Mouse (Mus musculus): Measurements from ENCODE around the gene Samd14. TPM values are rescaled to one million over a fixed set of nuclear protein-coding genes. Genes with fewer than 3 reads are reported as not detected.

Samd14 gene
- polyA plus RNA-seq, 1 experiment from 2014 or later = 15.9 TPM

DNA sequence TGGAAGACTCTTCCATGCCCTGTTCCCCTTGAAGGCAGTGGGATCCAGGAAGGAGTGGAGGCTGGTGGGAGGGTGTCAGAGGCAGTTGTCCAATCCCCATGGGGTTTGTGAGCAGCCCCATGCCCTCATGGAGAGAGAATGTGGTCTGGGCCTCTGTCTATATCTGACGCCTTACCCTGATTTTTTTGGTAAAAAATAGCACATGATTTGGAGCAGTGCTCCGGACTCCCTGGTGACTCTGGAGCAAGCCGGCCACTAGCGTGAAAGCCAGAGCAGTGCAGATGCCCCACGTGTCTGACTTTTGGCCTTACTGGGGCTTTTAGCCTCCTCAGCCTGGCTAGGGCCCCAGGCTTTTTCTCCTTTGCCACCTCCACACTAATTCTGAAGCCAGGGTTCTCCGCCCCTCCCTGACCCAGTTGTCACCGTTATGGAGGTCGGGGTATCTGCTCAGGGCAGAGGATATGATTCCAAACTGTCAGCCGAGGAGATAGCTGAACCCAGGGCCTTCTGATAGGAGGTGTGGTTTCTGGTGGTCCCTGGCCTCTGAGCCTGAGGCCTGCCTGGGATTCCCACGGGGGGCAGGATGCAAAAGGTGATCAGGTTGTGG, 15.4 kb upstream of the Samd14 start:
- H3K4me3 ChIP-seq (replicated peaks; ENCODE audit: low read length) = peak overlapping the region; percentile 85
- peak overlapping the region; percentile 95 for H3K9ac ChIP-seq (ENCODE audit: low read length)
- H3K9me3 ChIP-seq (replicated peaks; ENCODE audit: control insufficient read depth, low read length) = no peaks in the 10 kb centered on the region
- ATAC-seq (ENCODE audit: insufficient read depth, low FRiP score) = no peak
- 0 out of 2 replicates have a peak overlapping the region, but pooled peaks have one; percentile 8 for H3K27ac ChIP-seq (ENCODE audit: low read length)
- H3K27me3 ChIP-seq (ENCODE audit: control insufficient read depth, insufficient read depth, low read length) = no peaks in the 10 kb centered on the region
- WGBS = 43% methylated on average over 10 of the region's 10 CpGs
- H3K4me1 ChIP-seq (ENCODE audit: control insufficient read depth, insufficient read depth, low read length) = peaks cover 48% of the 10 kb centered on the region
- peaks cover 4% of the 10 kb centered on the region; the same call in 1 of the 2 replicates for H3K36me3 ChIP-seq (ENCODE audit: control insufficient read depth, insufficient read depth, low read length)
- peak overlapping the region; percentile 97 for H3K4me2 ChIP-seq (ENCODE audit: low read depth, low read length)

DNA sequence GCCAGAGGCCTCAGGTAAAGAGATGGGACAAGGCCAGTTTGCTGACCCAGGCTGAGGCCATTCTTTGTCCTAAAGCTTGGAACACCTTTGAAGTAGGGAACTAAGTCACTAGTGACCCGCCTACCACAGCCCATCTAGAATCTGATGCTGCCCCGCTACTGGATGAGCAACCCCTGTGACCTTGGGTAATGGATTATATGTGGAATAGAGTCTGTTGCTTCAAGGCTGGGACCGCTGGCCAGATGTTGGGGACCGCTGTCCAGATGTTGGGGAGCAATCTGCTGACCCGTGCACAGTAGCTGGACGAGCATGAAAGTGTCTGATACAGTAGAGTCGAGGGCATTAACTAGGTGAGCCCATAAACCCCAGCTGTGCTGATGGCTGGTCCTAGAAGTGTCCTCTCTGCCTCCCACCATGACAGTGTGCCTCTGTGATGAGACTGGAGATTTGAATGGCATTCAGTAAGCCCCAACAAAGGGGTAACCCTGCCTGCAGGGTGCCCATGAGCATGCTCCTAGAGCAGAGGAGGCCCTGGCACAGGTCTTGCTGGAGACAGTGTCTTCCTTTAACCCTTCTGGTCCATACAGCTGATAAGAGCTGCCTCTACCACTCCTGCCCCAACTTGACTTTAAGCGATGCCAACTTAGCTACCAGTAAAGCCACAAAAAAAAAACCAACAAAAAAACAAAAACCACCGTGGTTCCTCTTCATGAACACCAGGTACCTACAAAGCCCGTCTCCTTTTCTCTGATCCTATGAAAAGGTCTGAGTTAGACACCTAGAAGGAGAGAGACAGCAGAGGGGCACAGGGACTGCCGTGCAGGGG, 14.5 kb upstream of the Samd14 start:
- Histone ChIP-seq H3K9ac (ENCODE audit: low read length) (peak overlapping the region; percentile 95), H3K4me3 (replicated peaks; ENCODE audit: low read length) (peak overlapping the region; percentile 85), H3K27me3 (ENCODE audit: control insufficient read depth, insufficient read depth, low read length) (no peaks in the 10 kb centered on the region), H3K4me2 (ENCODE audit: low read depth, low read length) (peak overlapping the region; percentile 97), H3K9me3 (replicated peaks; ENCODE audit: control insufficient read depth, low read length) (no peaks in the 10 kb centered on the region), H3K36me3 (ENCODE audit: control insufficient read depth, insufficient read depth, low read length) (peaks cover 7% of the 10 kb centered on the region; the same call in 1 of the 2 replicates), H3K4me1 (ENCODE audit: control insufficient read depth, insufficient read depth, low read length) (peaks cover 44% of the 10 kb centered on the region), H3K27ac (ENCODE audit: low read length) (no peak overlapping the region)
- no peak for ATAC-seq (ENCODE audit: insufficient read depth, low FRiP score)
- WGBS = 78% methylated on average over 11 of the region's 11 CpGs

DNA sequence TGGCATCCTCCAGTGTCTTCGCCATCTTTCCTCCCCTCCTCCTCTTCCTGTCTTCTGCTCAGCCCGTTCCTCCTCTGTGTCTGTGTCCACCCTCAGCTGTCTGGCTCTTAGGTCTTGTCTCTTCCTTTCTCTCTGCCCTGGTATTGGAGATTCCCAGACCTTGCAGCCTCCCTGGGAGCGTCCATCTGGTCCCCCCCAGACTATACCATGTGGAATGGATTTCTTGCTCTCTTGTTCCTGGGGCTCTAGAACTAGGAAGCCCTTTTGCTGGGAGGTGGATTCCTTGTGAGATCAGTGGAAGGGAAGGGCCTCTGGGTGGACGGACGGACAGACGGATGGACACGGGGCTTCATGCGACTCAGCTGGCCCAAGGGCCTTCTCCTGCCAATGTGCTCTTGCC, 13.6 kb upstream of the Samd14 start:
- Histone ChIP-seq H3K9me3 (replicated peaks; ENCODE audit: control insufficient read depth, low read length) (no peaks in the 10 kb centered on the region), H3K27ac (ENCODE audit: low read length) (no peak overlapping the region), H3K4me2 (ENCODE audit: low read depth, low read length) (no peak overlapping the region), H3K27me3 (ENCODE audit: control insufficient read depth, insufficient read depth, low read length) (no peaks in the 10 kb centered on the region), H3K9ac (ENCODE audit: low read length) (peak overlapping the region; percentile 8; the same call in 1 of the 2 replicates), H3K4me3 (replicated peaks; ENCODE audit: low read length) (no peak overlapping the region), H3K4me1 (ENCODE audit: control insufficient read depth, insufficient read depth, low read length) (peaks cover 48% of the 10 kb centered on the region), H3K36me3 (ENCODE audit: control insufficient read depth, insufficient read depth, low read length) (peaks cover 7% of the 10 kb centered on the region; the same call in 1 of the 2 replicates)
- ATAC-seq (ENCODE audit: insufficient read depth, low FRiP score) = no peak
- WGBS = 77% methylated on average over 8 of the region's 8 CpGs

DNA sequence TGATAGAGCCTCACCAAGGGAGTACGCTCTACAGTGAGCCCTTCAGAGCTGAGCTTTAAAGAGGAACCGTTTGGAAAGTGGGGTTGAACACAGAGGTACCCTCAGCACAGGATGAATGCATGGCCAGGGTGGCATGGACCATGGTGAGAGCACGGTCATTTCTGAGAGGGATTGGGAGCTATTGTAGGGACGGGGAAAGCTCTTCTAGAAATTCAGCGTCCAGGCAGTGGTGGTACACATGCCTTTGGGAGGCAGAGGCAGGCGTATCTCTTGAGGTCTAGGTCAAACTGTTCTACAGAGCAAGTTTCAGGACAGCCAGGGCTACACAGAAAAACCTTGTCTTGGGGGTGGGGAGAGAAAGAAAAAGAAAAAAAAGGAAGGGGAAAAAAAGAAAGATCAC, 12.7 kb upstream of the Samd14 start:
- H3K9ac ChIP-seq (ENCODE audit: low read length) = no peak overlapping the region
- H3K4me2 ChIP-seq (ENCODE audit: low read depth, low read length) = no peak overlapping the region
- H3K9me3 ChIP-seq (replicated peaks; ENCODE audit: control insufficient read depth, low read length) = no peaks in the 10 kb centered on the region
- peaks cover 10% of the 10 kb centered on the region for H3K36me3 ChIP-seq (ENCODE audit: control insufficient read depth, insufficient read depth, low read length)
- no peak for ATAC-seq (ENCODE audit: insufficient read depth, low FRiP score)
- peaks cover 48% of the 10 kb centered on the region for H3K4me1 ChIP-seq (ENCODE audit: control insufficient read depth, insufficient read depth, low read length)
- H3K4me3 ChIP-seq (replicated peaks; ENCODE audit: low read length) = no peak overlapping the region
- H3K27me3 ChIP-seq (ENCODE audit: control insufficient read depth, insufficient read depth, low read length) = no peaks in the 10 kb centered on the region
- no peak overlapping the region for H3K27ac ChIP-seq (ENCODE audit: low read length)
- 91% methylated on average over 6 of the region's 6 CpGs for WGBS

DNA sequence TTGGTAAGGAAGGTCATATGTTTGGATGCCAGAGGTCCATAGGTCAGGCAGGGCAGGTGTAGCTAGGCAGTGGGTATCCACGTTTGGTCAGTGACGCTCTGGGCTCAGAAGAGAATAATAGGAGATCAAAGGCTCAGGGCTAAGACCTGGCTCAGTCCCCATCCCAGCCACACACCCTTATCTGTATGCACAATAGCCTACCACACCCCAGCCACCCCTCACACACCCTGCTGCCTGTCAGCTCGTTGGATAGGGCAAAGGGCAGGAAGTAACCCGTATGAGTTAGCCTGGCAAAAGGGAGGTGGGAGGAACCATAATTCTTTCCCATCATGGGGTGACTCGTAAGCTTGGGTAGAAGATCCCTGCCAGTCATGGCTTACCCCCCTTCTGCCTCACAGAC, 12.1 kb upstream of the Samd14 start:
- Histone ChIP-seq H3K4me2 (ENCODE audit: low read depth, low read length) (no peak overlapping the region), H3K36me3 (ENCODE audit: control insufficient read depth, insufficient read depth, low read length) (peaks cover 14% of the 10 kb centered on the region), H3K9me3 (replicated peaks; ENCODE audit: control insufficient read depth, low read length) (no peaks in the 10 kb centered on the region), H3K4me3 (replicated peaks; ENCODE audit: low read length) (no peak overlapping the region), H3K27ac (ENCODE audit: low read length) (no peak overlapping the region), H3K4me1 (ENCODE audit: control insufficient read depth, insufficient read depth, low read length) (peaks cover 45% of the 10 kb centered on the region), H3K27me3 (ENCODE audit: control insufficient read depth, insufficient read depth, low read length) (no peaks in the 10 kb centered on the region), H3K9ac (ENCODE audit: low read length) (no peak overlapping the region)
- 43% methylated on average over 5 of the region's 5 CpGs for WGBS
- peak; percentile 42 for ATAC-seq (ENCODE audit: insufficient read depth, low FRiP score)

DNA sequence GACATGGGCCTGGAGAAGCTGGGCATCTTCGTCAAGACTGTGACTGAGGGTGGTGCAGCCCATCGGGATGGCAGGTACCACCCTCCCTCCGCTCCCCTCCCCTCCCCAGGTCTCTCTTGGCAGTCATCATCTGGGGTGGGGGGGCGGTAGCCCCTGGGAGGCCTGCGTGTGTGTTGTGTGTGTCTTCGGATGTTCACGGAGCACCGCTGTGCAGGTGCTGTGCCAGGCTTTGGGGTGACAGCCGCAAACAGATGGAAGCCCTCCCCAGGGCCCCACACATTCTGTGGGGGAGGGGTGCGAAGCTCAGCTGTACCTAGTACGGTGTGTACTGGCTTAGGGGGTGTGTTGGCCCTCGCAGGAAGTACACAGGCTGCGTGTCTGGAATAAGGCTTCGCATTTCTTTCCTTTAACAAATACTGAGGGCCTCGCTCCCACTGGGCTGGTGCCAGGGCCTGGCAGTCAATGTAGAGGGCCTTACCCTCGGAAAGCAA, 11.6 kb upstream of the Samd14 start:
- Histone ChIP-seq H3K4me2 (ENCODE audit: low read depth, low read length) (no peak overlapping the region), H3K27ac (ENCODE audit: low read length) (no peak overlapping the region), H3K36me3 (ENCODE audit: control insufficient read depth, insufficient read depth, low read length) (peaks cover 18% of the 10 kb centered on the region)

DNA sequence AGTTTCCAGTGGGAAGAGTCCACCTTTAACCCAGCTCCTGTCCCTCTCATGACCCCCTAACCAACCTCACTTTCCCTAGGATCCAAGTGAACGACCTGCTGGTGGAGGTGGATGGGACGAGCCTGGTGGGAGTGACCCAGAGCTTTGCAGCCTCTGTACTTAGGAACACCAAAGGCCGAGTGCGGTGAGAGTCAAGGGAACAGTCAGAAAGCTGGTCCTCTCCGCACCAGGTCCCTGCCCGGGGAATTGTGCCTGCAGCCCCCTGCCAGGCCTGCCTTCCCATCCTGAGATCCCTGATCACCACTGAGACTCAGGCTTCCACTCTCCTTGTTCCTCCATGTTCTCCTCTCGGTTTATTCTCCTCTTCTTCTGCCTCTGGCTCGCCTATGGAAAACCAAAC, 9.6 kb upstream of the Samd14 start:
- no peak for ATAC-seq (ENCODE audit: insufficient read depth, low FRiP score)
- H3K4me2 ChIP-seq (ENCODE audit: low read depth, low read length) = no peak overlapping the region
- 64% methylated on average over 8 of the region's 8 CpGs for WGBS
- H3K4me1 ChIP-seq (ENCODE audit: control insufficient read depth, insufficient read depth, low read length) = peaks cover 21% of the 10 kb centered on the region
- 0 out of 2 replicates have a peak overlapping the region, but pooled peaks have one; percentile 1 for H3K9ac ChIP-seq (ENCODE audit: low read length)
- no peaks in the 10 kb centered on the region for H3K9me3 ChIP-seq (replicated peaks; ENCODE audit: control insufficient read depth, low read length)
- H3K27me3 ChIP-seq (ENCODE audit: control insufficient read depth, insufficient read depth, low read length) = no peaks in the 10 kb centered on the region
- no peak overlapping the region for H3K4me3 ChIP-seq (replicated peaks; ENCODE audit: low read length)
- H3K36me3 ChIP-seq (ENCODE audit: control insufficient read depth, insufficient read depth, low read length) = peaks cover 22% of the 10 kb centered on the region
- peak overlapping the region; percentile 4; the same call in 1 of the 2 replicates for H3K27ac ChIP-seq (ENCODE audit: low read length)

More for the DNA sequence above, 11.6 kb upstream of the Samd14 start:
- Histone ChIP-seq H3K9ac (ENCODE audit: low read length) (no peak overlapping the region), H3K27me3 (ENCODE audit: control insufficient read depth, insufficient read depth, low read length) (no peaks in the 10 kb centered on the region), H3K9me3 (replicated peaks; ENCODE audit: control insufficient read depth, low read length) (no peaks in the 10 kb centered on the region), H3K4me1 (ENCODE audit: control insufficient read depth, insufficient read depth, low read length) (peaks cover 41% of the 10 kb centered on the region), H3K4me3 (replicated peaks; ENCODE audit: low read length) (no peak overlapping the region)
- no peak for ATAC-seq (ENCODE audit: insufficient read depth, low FRiP score)
- WGBS = 72% methylated on average over 16 of the region's 16 CpGs

DNA sequence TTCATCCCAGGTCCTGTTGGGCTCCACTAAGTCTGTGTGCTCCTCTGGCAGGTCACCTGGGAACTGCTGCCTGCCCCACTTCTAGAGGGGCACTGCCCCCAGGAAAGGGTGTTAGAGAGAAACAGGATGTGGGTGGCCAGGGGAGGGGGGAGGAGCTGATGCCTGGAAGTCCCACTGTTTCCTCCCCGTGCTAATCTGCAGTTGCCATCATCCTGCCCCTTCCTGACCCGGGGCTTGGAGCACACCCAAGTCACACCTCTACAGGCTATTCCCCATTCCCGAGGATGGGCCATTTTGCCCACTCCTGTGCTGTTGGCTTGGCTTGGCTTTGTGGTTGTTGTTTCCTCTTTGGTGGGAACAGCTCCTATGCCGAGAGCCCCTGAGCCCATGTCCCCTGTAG, 9.1 kb upstream of the Samd14 start:
- no peak for ATAC-seq (ENCODE audit: insufficient read depth, low FRiP score)
- 31% methylated on average over 4 of the region's 4 CpGs for WGBS
- Histone ChIP-seq H3K4me2 (ENCODE audit: low read depth, low read length) (no peak overlapping the region), H3K4me3 (replicated peaks; ENCODE audit: low read length) (no peak overlapping the region), H3K4me1 (ENCODE audit: control insufficient read depth, insufficient read depth, low read length) (peaks cover 17% of the 10 kb centered on the region), H3K9ac (ENCODE audit: low read length) (0 out of 2 replicates have a peak overlapping the region, but pooled peaks have one; percentile 1), H3K36me3 (ENCODE audit: control insufficient read depth, insufficient read depth, low read length) (peaks cover 26% of the 10 kb centered on the region), H3K9me3 (replicated peaks; ENCODE audit: control insufficient read depth, low read length) (no peaks in the 10 kb centered on the region), H3K27ac (ENCODE audit: low read length) (peak overlapping the region; percentile 4), H3K27me3 (ENCODE audit: control insufficient read depth, insufficient read depth, low read length) (no peaks in the 10 kb centered on the region)

DNA sequence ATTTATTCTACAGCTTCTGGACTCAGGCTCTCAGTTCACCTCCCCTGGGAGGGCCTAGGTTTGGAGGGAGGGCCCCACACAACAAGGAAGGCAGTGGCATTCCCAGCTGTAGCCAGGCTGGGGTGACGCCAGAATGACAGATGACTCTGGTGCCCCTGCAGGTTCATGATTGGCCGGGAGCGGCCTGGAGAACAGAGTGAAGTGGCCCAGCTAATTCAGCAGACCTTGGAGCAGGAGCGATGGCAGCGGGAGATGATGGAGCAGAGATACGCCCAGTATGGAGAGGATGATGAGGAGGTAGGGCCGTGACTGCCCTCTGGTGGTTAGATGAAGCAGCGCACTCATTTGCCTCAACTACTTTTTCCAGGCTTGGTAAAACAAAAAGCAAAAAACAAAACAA, 8.6 kb upstream of the Samd14 start:
- no peak overlapping the region for H3K4me2 ChIP-seq (ENCODE audit: low read depth, low read length)
- no peak overlapping the region for H3K4me3 ChIP-seq (replicated peaks; ENCODE audit: low read length)
- peak; percentile 41; the same call in 1 of the 2 replicates for ATAC-seq (ENCODE audit: insufficient read depth, low FRiP score)
- H3K9me3 ChIP-seq (replicated peaks; ENCODE audit: control insufficient read depth, low read length) = no peaks in the 10 kb centered on the region
- 2% methylated on average over 8 of the region's 8 CpGs for WGBS
- 0 out of 2 replicates have a peak overlapping the region, but pooled peaks have one; percentile 1 for H3K9ac ChIP-seq (ENCODE audit: low read length)
- H3K27ac ChIP-seq (ENCODE audit: low read length) = peak overlapping the region; percentile 4
- H3K27me3 ChIP-seq (ENCODE audit: control insufficient read depth, insufficient read depth, low read length) = no peaks in the 10 kb centered on the region
- H3K4me1 ChIP-seq (ENCODE audit: control insufficient read depth, insufficient read depth, low read length) = peaks cover 13% of the 10 kb centered on the region
- H3K36me3 ChIP-seq (ENCODE audit: control insufficient read depth, insufficient read depth, low read length) = peaks cover 29% of the 10 kb centered on the region

Data from stomach, embryonic 16.5 days (tissue).